Mouse (Mus musculus) kidney, postnatal 14 days (tissue): Measurements from ENCODE around the gene Fundc2.

Experiments used
- DNase-seq: peaks from one replicate; pipeline ENCODE4 v3.0.0; 2022; ENCODE audit warnings: mixed read lengths

Fundc2 gene

DNA sequence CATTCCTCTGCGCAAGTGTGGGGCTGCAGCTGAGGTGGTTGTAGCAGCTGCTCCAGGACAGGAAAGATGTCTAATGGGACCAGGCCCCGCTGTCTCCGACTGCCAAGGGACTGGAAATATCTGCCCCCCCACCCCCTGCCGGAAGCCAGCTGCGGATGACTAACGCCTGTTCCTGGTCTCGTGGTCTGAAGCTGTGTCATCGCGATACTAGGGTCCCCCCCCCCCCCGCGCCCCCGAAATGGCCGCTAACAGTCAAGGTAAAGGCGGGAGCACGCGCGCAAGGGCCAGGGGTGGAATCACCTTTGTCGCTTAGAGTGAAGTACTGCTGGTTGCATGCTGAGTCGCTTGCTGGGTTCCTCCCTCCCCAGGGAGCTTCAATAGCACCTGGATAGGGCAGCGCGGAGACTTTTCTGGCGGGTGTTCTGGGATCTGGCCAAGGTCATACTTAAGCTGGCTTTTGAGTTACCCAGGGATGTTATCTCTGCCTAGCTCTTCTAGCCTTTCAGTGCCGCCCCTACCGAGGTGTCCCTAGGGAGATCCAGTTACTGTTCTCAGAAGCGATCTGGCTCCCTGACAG lies at the start of gene Fundc2, which contains the start of gene F8:
Gene Fundc2 (plus strand): TSS at position 205 of the 577 bp plus-strand sequence.
Gene F8 (minus strand): TSS at position 421 of the 577 bp plus-strand sequence.
- DNase-seq = peak; percentile 86

DNA sequence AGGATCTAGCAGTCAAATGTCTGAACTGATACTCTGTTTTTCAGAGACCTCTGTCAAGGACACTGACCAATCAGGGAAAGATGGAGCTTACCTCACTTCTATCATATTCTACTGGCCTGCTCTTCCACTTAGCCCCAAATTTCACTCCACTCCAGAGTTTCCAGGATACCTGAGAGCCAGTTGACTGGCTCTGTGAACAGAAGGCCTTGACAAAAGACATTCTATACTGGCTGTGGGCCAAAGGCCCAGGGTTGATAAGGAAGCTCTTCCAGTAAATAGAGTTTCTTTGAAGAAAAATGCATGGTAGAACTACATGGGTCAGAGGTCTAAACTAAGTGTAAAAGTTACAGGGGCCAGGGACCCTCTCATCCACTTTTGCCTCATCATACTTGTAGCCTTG lies 12.0 kb upstream of the Fundc2 start:
- peak; percentile 25 for DNase-seq

DNA sequence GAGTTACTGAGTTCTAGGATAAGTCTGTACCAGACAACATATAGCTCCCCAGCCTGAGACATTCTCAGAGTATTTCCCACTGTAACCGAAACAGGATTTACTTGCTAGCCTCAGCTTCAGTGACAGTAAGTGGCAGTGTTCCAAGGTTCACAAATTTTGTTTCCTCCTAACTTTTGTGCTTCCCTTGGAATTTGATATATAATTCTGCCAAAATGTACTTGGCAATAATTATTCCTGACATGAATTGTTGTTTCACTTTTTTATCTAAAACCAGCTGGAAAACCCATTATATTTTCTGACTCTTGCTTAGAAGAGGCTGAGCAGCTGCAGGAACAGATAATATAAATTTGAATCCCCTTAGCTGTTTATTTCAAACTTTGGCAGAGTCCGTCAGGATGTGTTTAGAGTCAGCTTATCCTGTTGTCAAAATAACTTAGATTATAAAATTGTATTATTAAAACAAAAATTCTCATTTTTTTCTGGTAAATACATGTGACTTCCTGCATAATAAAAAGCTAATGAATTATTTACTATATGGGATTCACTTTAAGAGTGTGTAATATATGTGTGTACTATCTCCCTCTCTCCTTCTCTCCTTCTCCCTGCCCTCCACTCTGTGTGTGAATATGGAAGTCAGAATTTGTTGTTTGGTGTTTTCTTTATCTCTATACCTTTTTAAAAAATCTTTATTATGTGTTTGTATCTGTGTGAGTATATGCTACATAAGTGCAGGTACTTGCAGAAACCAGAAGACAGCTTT lies 9.4 kb upstream of the Fundc2 start:
- peak; percentile 59 for DNase-seq

DNA sequence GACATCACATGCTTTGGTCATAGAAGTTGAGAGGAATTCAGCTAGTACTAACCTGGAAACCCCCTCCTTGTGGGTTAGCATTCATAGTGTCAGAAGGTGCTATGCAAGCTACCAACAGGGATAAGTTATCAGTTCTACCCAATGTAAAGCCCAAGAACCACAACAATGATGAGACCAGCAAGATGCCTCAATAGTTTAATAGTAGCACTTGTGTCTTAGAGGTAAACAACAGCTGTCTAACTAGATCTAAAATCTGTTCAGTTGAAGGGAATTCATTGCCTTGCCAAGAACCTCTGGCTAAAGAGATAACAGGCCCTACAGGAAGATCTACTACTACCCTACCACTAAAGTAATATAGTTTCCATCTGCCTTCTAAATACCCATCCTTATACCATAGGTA lies 5.4 kb upstream of the Fundc2 start:
- DNase-seq = no peak

DNA sequence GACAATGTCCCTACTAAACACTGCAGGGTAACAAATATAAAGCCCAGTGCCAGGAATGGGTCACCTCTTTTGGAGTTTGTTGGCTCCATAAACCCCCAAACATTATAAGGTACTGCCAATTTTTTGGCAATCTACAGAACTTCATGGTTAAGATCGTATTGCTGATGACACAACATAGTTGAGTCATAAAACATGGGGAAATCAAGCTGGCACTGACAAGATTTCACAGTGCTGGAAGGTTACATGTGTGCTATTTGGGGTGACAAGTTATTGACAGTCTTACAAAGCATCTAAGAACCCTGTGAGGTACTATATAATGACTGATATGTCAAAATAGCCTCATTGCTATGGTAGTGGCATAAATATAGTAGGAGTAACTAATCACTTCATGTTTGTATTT lies 1.0 kb upstream of the Fundc2 start:
- no peak for DNase-seq

DNA sequence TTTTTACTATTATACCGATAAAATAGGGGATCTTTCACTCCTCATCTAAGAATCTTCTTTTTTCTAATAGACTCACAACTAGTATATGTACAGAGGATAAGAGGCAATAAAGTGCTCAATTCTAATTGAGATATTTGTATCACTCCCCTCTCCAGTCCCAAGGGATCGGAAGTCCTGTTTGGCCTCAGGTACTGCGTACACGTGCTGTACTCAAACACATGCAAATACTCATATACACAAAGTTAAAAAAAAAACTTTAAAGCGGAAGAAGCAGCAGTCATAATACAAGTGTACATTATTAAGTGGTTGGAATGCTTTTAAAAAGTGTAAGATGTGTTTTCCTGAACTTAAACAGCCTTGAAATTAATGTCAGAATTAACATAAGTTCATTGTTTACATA lies 500 bp upstream of the Fundc2 start:
- DNase-seq = no peak

DNA sequence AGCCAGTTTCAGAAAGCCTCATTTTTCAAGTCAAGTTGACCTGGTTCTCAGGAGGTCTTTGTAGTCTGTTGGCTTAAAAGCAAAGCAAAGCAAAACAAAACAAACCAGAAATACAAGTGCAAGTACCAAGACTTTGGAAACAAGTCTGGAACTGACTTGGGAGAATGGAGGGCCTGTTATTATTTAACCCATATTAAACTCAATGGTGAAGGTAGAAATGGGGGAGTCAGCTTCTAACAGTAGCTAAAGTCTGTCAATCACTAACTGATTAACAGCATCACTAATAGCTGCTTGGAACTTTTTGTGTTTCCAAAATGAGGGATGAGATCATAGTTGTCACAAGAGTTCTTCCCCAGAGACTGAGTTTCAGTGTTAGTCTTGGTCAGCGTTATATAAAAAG lies 17.3 kb downstream of the Fundc2 start:
- no peak for DNase-seq

DNA sequence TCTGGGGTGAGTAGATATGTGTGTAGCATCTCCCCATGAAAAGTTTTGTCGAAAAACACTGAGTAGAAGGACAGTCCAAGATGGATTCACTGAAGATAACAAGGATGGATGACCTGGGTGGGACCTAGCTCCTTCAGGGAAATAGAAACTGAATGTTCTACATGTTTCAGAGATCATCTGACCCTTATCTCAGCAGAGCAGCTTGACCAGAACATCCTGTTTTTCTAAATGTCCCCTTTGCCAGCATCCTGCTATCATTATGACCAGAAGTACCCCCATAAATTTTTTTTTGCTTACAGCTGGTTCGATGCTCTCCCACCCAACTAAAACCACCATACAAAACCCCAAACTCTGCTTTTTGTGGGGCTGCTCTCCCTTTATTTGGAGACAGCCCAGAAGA lies 20.5 kb downstream of the Fundc2 start:
- DNase-seq = no peak

DNA sequence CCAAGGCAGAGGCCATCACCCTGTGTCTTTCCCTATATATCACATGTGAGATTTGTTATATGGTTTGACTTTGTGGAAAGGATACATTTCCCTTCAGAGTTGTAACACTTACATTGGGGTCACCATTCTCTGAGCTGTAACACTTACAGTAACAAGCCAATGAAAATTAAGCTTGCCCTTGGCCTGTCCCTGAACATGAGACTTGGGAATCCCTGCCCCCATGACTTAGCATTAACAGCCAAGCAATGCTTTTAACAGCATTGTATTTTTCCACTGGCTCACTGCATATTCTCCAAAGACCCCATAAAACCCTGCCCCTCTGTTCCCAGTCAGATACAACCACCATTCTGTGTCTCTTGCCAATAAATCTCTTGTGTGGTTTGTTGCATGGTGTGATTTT lies 21.2 kb downstream of the Fundc2 start:
- no peak for DNase-seq

DNA sequence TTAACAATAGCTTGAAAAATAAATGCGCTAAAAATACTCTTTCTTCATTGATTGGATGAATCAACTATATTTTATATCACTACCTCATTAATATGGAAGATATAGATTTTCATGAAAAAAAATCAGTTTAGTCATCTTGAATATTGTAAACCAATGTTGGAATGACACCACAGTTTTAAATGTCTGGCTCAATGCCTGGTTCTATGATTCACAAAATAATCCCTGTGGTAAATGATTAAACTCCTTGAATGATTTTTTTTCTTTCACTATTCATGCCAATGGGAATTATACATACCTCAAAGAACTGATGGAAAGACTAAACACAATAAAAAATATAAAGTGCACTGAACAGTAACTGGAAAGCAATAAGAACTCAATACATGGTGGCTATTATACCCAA lies 27.5 kb downstream of the Fundc2 start:
- DNase-seq = no peak

DNA sequence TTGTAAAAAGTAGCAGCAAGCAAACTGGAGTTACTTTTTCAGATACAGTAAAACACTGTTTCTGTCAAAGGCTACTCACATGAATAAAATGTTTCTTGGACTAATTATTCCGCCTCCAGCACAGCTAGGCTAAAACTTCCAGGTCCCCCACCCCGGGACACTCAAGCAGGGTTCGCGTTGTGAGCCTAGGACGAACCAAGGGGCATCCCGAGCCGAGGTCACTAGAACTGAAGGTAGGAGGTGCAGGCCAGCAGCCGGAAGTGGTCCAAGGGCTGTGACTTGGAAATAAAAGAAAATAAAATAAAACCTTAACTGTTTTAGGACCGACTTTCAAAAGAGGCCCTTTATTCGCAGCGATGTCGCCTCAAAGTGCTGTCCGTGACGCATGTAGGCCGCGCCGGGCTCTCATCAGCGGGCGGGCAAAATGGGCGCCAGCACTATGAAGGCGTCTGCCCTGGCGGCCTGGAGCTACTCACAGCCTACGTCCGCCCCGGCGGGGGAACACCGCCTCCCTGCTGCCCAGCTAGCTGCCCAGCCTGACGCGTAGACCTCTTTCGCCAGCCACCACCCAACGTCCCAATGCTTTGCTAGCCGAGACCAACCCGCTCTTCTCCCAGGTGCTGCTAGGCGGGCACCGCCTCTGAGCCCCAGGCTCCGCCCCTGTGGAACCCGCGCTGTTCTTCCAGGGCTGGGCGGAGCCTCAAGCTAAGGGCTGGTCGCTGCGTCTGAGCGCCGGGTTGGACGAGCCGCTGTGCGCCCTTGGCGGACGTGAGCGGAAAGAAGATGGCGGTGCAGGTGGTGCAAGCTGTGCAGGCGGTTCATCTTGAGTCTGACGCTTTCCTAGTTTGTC lies 34.0 kb downstream of the Fundc2 start, which contains the start of the genes Cmc4, Mtcp1 and Brcc3:
Gene Cmc4 (minus strand): TSS at position 649 of the 850 bp plus-strand sequence.
Gene Mtcp1 (minus strand): TSS at position 653 of the 850 bp plus-strand sequence.
Gene Brcc3 (plus strand): TSS at position 693 of the 850 bp plus-strand sequence.
- peak; percentile 93 for DNase-seq
